In the genomic region with DNA sequence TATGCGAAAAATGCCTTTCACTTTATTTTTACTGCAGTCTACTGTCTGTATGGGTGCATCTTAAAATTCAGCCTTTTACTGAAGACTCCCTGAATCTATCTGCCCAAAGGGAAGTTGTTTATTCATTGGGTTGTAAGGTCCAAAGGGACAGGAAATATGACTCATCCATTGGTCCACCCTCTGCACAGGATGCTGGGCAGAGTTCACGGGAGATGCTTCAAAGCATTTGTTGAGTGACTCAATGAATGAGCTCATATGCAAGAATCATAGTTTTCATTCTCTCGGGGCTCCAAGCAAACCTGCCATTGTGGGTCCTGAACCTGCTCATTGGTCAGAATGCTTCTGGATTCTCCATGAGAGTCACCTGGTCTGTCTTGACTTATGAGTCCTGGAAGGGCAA, we compare ENCODE assay signal across 23 mouse cellular contexts.
DNase-seq lines count a peak whose midpoint lies in the region; ATAC-seq and TF ChIP-seq lines count a peak whose summit lies in the region.
"Had no signal": no experiment of that assay in that cellular context is flagged by ENCODE, and none has a peak within 500 bp of the region (broad histone marks: within the 10 kb centered on the region; RNA-seq: fewer than 3 reads in every experiment).

No protein-coding gene starts in this region.

- TF ChIP-seq EP300 in lung, postnatal 0 days (IDR thresholded peaks at IDR 0.05): no peak; the same call in 1 of the 2 replicates

- no peak overlapping the region for H3K4me2 ChIP-seq in lung, postnatal 0 days (replicated peaks; ENCODE audit: low read depth, low read length)
- H3K4me2 ChIP-seq in hindbrain, embryonic 14.5 days (replicated peaks): no peak overlapping the region
- H3K4me2 ChIP-seq: embryonic facial prominence, embryonic 15.5 days; hindbrain, embryonic 15.5 days had no signal

- 60% methylated on average over 3 of the region's 3 CpGs for WGBS in lung, postnatal 0 days
- 85% methylated on average over 3 of the region's 3 CpGs for WGBS in hindbrain, embryonic 14.5 days

- H3K4me3 ChIP-seq in lung, postnatal 0 days (ENCODE audit: low read depth, low read length): no peak overlapping the region
- H3K4me3 ChIP-seq in C2C12 (ENCODE audit: insufficient read depth, poor library complexity, severe bottlenecking): no peak overlapping the region
- H3K4me3 ChIP-seq in bone marrow macrophage, adult 2 months (ENCODE audit: insufficient read depth, low read length): no peak overlapping the region
- H3K4me3 ChIP-seq in hindbrain, embryonic 14.5 days (replicated peaks; ENCODE audit: low read length): no peak overlapping the region
- H3K4me3 ChIP-seq: embryonic facial prominence, embryonic 15.5 days; erythroblast, embryonic 14.5 days; forebrain, embryonic 10.5 days; gastrocnemius, adult 2 months; heart, embryonic 10.5 days; hindbrain, embryonic 10.5 days; hindbrain, embryonic 15.5 days had no signal

- H3K79me3 ChIP-seq in C2C12 (ENCODE audit: low read depth): no peaks in the 10 kb centered on the region

- no peak for TF ChIP-seq CTCF in lung, postnatal 0 days (IDR thresholded peaks at IDR 0.05)
- TF ChIP-seq CTCF in C2C12 (IDR thresholded peaks at IDR 0.05; ENCODE audit: control insufficient read depth, insufficient read depth, insufficient read length): no peak
- no peak for TF ChIP-seq CTCF in bone marrow macrophage, adult 2 months (IDR thresholded peaks at IDR 0.05; ENCODE audit: low read depth, low read length)

- no peaks in the 10 kb centered on the region for H3K4me1 ChIP-seq in lung, postnatal 0 days (ENCODE audit: insufficient read depth, low read depth, low read length)
- peaks cover 35% of the 10 kb centered on the region for H3K4me1 ChIP-seq in bone marrow macrophage, adult 2 months (ENCODE audit: control insufficient read depth, insufficient read depth, low read length)
- H3K4me1 ChIP-seq in hindbrain, embryonic 14.5 days (replicated peaks; ENCODE audit: control insufficient read depth, insufficient read depth, low read length): peaks cover 19% of the 10 kb centered on the region
- H3K4me1 ChIP-seq: embryonic facial prominence, embryonic 15.5 days had no signal

- no peak overlapping the region for H3K27ac ChIP-seq in lung, postnatal 0 days (ENCODE audit: low read length)
- peak overlapping the region; percentile 41 for H3K27ac ChIP-seq in bone marrow macrophage, adult 2 months (ENCODE audit: insufficient read depth, low read depth, low read length)
- H3K27ac ChIP-seq in hindbrain, embryonic 14.5 days: no peak overlapping the region
- H3K27ac ChIP-seq: embryonic facial prominence, embryonic 15.5 days; forebrain, embryonic 10.5 days; gastrocnemius, adult 2 months; heart, embryonic 10.5 days; hindbrain, embryonic 10.5 days; hindbrain, embryonic 15.5 days had no signal

- DNase-seq in lung, postnatal 0 days (ENCODE audit: low spot score): peak; percentile 32
- no peak for DNase-seq in lung, postnatal 14 days
- no peak for DNase-seq in hindbrain, embryonic 14.5 days (ENCODE audit: low spot score)
- no peak for DNase-seq in adrenal gland, postnatal 10 days
- DNase-seq in urinary bladder, postnatal 10 days (ENCODE audit: low spot score): no peak
- DNase-seq: adrenal gland, postnatal 14 days; cerebellum, adult 2 months; cerebellum, postnatal 10 days; embryo, embryonic 11 days; gastrocnemius, adult 2 months; gastrocnemius, postnatal 25 days; heart, postnatal 14 days; kidney, adult 8-10 months had no signal

- TF ChIP-seq POLR2A in bone marrow macrophage, adult 2 months (IDR thresholded peaks at IDR 0.05; ENCODE audit: borderline replicate concordance, low read depth, low read length): no peak

- H3K79me2 ChIP-seq in C2C12 (ENCODE audit: control insufficient read depth, insufficient read depth): no peaks in the 10 kb centered on the region

- no peak overlapping the region for H3K9ac ChIP-seq in lung, postnatal 0 days (replicated peaks; ENCODE audit: low read depth)
- no peak overlapping the region for H3K9ac ChIP-seq in hindbrain, embryonic 14.5 days
- H3K9ac ChIP-seq: embryonic facial prominence, embryonic 15.5 days; hindbrain, embryonic 15.5 days had no signal

- H3K36me3 ChIP-seq in lung, postnatal 0 days (ENCODE audit: insufficient read depth, low read length): no peaks in the 10 kb centered on the region
- H3K36me3 ChIP-seq in C2C12 (ENCODE audit: control insufficient read depth, insufficient read depth): no peaks in the 10 kb centered on the region
- no peaks in the 10 kb centered on the region for H3K36me3 ChIP-seq in hindbrain, embryonic 14.5 days (replicated peaks; ENCODE audit: control insufficient read depth, insufficient read depth)
- H3K36me3 ChIP-seq: embryonic facial prominence, embryonic 15.5 days; forebrain, embryonic 10.5 days; heart, embryonic 10.5 days; hindbrain, embryonic 10.5 days; hindbrain, embryonic 15.5 days had no signal

- no peaks in the 10 kb centered on the region for H3K9me3 ChIP-seq in lung, postnatal 0 days (ENCODE audit: low read length)
- H3K9me3 ChIP-seq in hindbrain, embryonic 14.5 days (ENCODE audit: control insufficient read depth, low read length): no peaks in the 10 kb centered on the region
- H3K9me3 ChIP-seq: embryonic facial prominence, embryonic 15.5 days; forebrain, embryonic 10.5 days; heart, embryonic 10.5 days; hindbrain, embryonic 10.5 days; hindbrain, embryonic 15.5 days had no signal

- H3ac ChIP-seq in C2C12 (ENCODE audit: control insufficient read depth, insufficient read length, low read depth): no peak overlapping the region

- peak; percentile 33; the same call in 1 of the 2 replicates for ATAC-seq in lung, postnatal 0 days
- no peak for ATAC-seq in hindbrain, embryonic 14.5 days (ENCODE audit: low FRiP score)
- ATAC-seq: forebrain, embryonic 14.5 days; intestine, embryonic 16.5 days had no signal

- H3K27me3 ChIP-seq in lung, postnatal 0 days (replicated peaks; ENCODE audit: insufficient read depth, low read length): no peaks in the 10 kb centered on the region
- no peaks in the 10 kb centered on the region for H3K27me3 ChIP-seq in C2C12 (ENCODE audit: control insufficient read depth, insufficient read depth, insufficient read length)
- H3K27me3 ChIP-seq in hindbrain, embryonic 14.5 days (ENCODE audit: control insufficient read depth, insufficient read depth, low read length): no peaks in the 10 kb centered on the region
- H3K27me3 ChIP-seq: embryonic facial prominence, embryonic 15.5 days; hindbrain, embryonic 15.5 days had no signal

TF ChIP-seq in C2C12, 6 proteins besides CTCF, POLR2A, EP300 and RAD21:
- no peak for TF ChIP-seq MYOG (IDR thresholded peaks at IDR 0.05; ENCODE audit: control insufficient read depth, extremely low read depth, insufficient read length)
- no peak for TF ChIP-seq CEBPB (IDR thresholded peaks at IDR 0.05; ENCODE audit: low read depth)
- no peak for TF ChIP-seq MYOD1 (IDR thresholded peaks at IDR 0.05; ENCODE audit: control insufficient read depth, insufficient read length, low read depth)
- TF ChIP-seq MAX (IDR thresholded peaks at IDR 0.05): no peak
- TF ChIP-seq USF1 (IDR thresholded peaks at IDR 0.05; ENCODE audit: low read depth): no peak
- peak; percentile 44 for TF ChIP-seq FOSL1 (IDR thresholded peaks at IDR 0.05; ENCODE audit: insufficient read depth, low read length, poor library complexity, severe bottlenecking)
